Mouse (Mus musculus) R1 (cell line): ENCODE results near the gene Fuca1.
A peak's percentile ranks its signal among the peaks of the same experiment; 100 is the strongest.

Source experiments
- DNase-seq: peaks from one replicate; pipeline ENCODE4 v3.0.0-alpha.2; 2018; ENCODE audit warnings: low read depth, low spot score

Fuca1 gene

GRCm38 (mm10) chr4:135889146-135889883 is 31.2 kb upstream of the Fuca1 start:
- peak; percentile 73 for DNase-seq

GRCm38 (mm10) chr4:135889884-135890283 is 30.7 kb upstream of the Fuca1 start:
- peak; percentile 75 for DNase-seq

GRCm38 (mm10) chr4:135891539-135891938 is 29.0 kb upstream of the Fuca1 start:
- no peak for DNase-seq

GRCm38 (mm10) chr4:135892884-135893283 is 27.7 kb upstream of the Fuca1 start:
- no peak for DNase-seq

GRCm38 (mm10) chr4:135895071-135895571 is 25.4 kb upstream of the Fuca1 start, which contains the start of gene Cnr2:
Gene Cnr2, plus strand, starts transcription at chr4:135895394.
- no peak for DNase-seq

- DNase-seq, result no peak
Observed at GRCm38 (mm10) chr4:135896157-135896556, 24.4 kb upstream of the Fuca1 start.

GRCm38 (mm10) chr4:135898380-135899049 is 22.0 kb upstream of the Fuca1 start:
- peak; percentile 75 for DNase-seq

GRCm38 (mm10) chr4:135899050-135899448 is 21.5 kb upstream of the Fuca1 start:
- DNase-seq, result no peak

- DNase-seq, result no peak
Observed at GRCm38 (mm10) chr4:135900008-135900407, 20.5 kb upstream of the Fuca1 start.

- no peak for DNase-seq
Observed at GRCm38 (mm10) chr4:135902606-135903242, 17.8 kb upstream of the Fuca1 start.

- DNase-seq, result no peak
Observed at GRCm38 (mm10) chr4:135904810-135905209, 15.7 kb upstream of the Fuca1 start.

- no peak for DNase-seq
Observed at GRCm38 (mm10) chr4:135906633-135907032, 13.9 kb upstream of the Fuca1 start.

- no peak for DNase-seq
Observed at GRCm38 (mm10) chr4:135909326-135910066, 11.0 kb upstream of the Fuca1 start.

GRCm38 (mm10) chr4:135911531-135911930 is 9.0 kb upstream of the Fuca1 start:
- DNase-seq, result no peak

GRCm38 (mm10) chr4:135912164-135912563 is 8.4 kb upstream of the Fuca1 start:
- DNase-seq, result no peak

GRCm38 (mm10) chr4:135912835-135913234 is 7.7 kb upstream of the Fuca1 start:
- DNase-seq, result no peak

- no peak for DNase-seq
Observed at GRCm38 (mm10) chr4:135913433-135913832, 7.1 kb upstream of the Fuca1 start.

- DNase-seq, result no peak
Observed at GRCm38 (mm10) chr4:135918635-135919279, 1.8 kb upstream of the Fuca1 start.

GRCm38 (mm10) chr4:135919280-135919639 is 1.3 kb upstream of the Fuca1 start:
- no peak for DNase-seq

- no peak for DNase-seq
Observed at GRCm38 (mm10) chr4:135921257-135922120, 954 bp downstream of the Fuca1 start.
